Mouse (Mus musculus) heart, embryonic 12.5 days (tissue): ENCODE measurements around the gene Trappc3. TPM values are rescaled to one million over a fixed set of nuclear protein-coding genes. Genes with fewer than 3 reads are reported as not detected.

Source experiments
- ATAC-seq: fragments of 200-750 bp; cut with Nextera tagmentation; 2 replicates; pipeline ENCODE4 v1.8.0; 2017; ENCODE audit warnings: moderate TSS enrichment, moderate library complexity; ENCODE audit not compliant: insufficient number of reproducible peaks, low FRiP score
- H3K27ac ChIP-seq: fragments of 300-500 bp; sonication (generic); 2 replicates; pipeline ENCODE4 v1.5.1; 2016; ENCODE audit warnings: mild to moderate bottlenecking, moderate library complexity; ENCODE audit not compliant: poor library complexity, severe bottlenecking
- H3K27me3 ChIP-seq: fragments of 300-500 bp; sonication (generic); replicated peaks from 2 replicates; pipeline ENCODE4 v1.6.1; 2016; ENCODE audit warnings: mild to moderate bottlenecking, moderate library complexity
- H3K36me3 ChIP-seq: fragments of 300-500 bp; sonication (generic); 2 replicates; pipeline ENCODE4 v1.6.1; 2016; ENCODE audit warnings: mild to moderate bottlenecking, moderate library complexity
- H3K4me1 ChIP-seq: fragments of 300-500 bp; sonication (generic); replicated peaks from 2 replicates; pipeline ENCODE4 v1.6.1; 2016; ENCODE audit warnings: mild to moderate bottlenecking
- H3K4me2 ChIP-seq: fragments of 300-500 bp; sonication (generic); 2 replicates; pipeline ENCODE4 v1.6.1; 2016; ENCODE audit warnings: mild to moderate bottlenecking, moderate library complexity
- H3K4me3 ChIP-seq: fragments of 300-500 bp; sonication (generic); 2 replicates; pipeline ENCODE4 v1.5.1; 2016; ENCODE audit warnings: mild to moderate bottlenecking
- H3K9ac ChIP-seq: fragments of 300-500 bp; sonication (generic); 2 replicates; pipeline ENCODE4 v1.6.1; 2016; ENCODE audit warnings: mild to moderate bottlenecking, moderate library complexity
- H3K9me3 ChIP-seq: fragments of 300-500 bp; sonication (generic); replicated peaks from 2 replicates; pipeline ENCODE4 v1.6.1; 2016; ENCODE audit warnings: mild to moderate bottlenecking, moderate library complexity
- WGBS: fragments of 180-500 bp; shearing (Covaris S2); methylation state at CpG from one replicate; pipeline ENCODE4 v1.1.7; 2016; 5-methylcytosine and 5-hydroxymethylcytosine counted together
- polyA plus RNA-seq: library from polyadenylated mRNA; unstranded; fragments of >200 nt; fragmentation: Nextera tagmentation; extraction: Ambion mirVana; gene quantifications from 2 replicates; pipeline ENCODE4 v1.2.1, GENCODE M21; 2016

Gene Trappc3
- polyA plus RNA-seq, 1 experiment from 2014 or later, result 68.0 TPM

GRCm38 (mm10) chr4:126260520-126261201 is 1.5 kb upstream of the Trappc3 start:
- 2% methylated on average over 10 of the region's 10 CpGs for WGBS
- H3K9ac ChIP-seq, result peak overlapping the region; percentile 64
- ATAC-seq, result peak; percentile 78

GRCm38 (mm10) chr4:126261266-126261665 is 859 bp upstream of the Trappc3 start:
- peak overlapping the region; percentile 93 for H3K27ac ChIP-seq
- no peaks in the 10 kb centered on the region for H3K27me3 ChIP-seq
- ATAC-seq, result no peak
- H3K4me2 ChIP-seq, result peak overlapping the region; percentile 56
- 47% methylated on average over 6 of the region's 6 CpGs for WGBS
- H3K36me3 ChIP-seq, result no peaks in the 10 kb centered on the region
- H3K4me3 ChIP-seq, result no peak overlapping the region
- peak overlapping the region; percentile 64 for H3K9ac ChIP-seq
- H3K9me3 ChIP-seq, result no peaks in the 10 kb centered on the region
- H3K4me1 ChIP-seq, result peaks cover 55% of the 10 kb centered on the region

More at GRCm38 (mm10) chr4:126260520-126261201, 1.5 kb upstream of the Trappc3 start:
- Histone ChIP-seq H3K4me1 (peaks cover 55% of the 10 kb centered on the region), H3K9me3 (no peaks in the 10 kb centered on the region), H3K27me3 (no peaks in the 10 kb centered on the region), H3K4me2 (peak overlapping the region; percentile 56), H3K4me3 (peak overlapping the region; percentile 18; the same call in 1 of the 2 replicates), H3K36me3 (no peaks in the 10 kb centered on the region), H3K27ac (peak overlapping the region; percentile 93)

DNA sequence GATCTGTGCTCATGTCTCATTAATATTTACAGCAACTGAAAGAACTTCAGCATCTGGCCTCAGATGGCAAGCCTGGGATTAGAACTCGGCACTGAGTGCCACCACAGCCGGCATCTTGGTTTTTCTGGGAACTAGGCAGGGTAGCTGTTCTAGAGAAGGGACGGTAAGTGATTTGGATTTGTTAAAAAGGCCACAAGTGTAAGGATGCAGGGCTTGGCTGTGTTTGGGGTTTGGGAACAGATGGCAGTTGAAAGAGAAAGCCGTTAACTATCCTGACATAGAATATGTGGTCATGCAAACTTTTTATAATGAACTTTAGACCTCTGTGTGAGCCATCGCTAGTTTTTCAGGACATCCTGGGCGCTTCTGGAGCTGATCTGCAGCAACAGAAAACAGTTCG is 450 bp upstream of the Trappc3 start:
- WGBS, result 49% methylated on average over 7 of the region's 7 CpGs
- Histone ChIP-seq H3K4me2 (peak overlapping the region; percentile 26), H3K27ac (peak overlapping the region; percentile 17; the same call in 1 of the 2 replicates), H3K9me3 (no peaks in the 10 kb centered on the region), H3K4me1 (peaks cover 55% of the 10 kb centered on the region), H3K9ac (peak overlapping the region; percentile 64), H3K4me3 (no peak overlapping the region), H3K36me3 (no peaks in the 10 kb centered on the region), H3K27me3 (no peaks in the 10 kb centered on the region)
- no peak for ATAC-seq

DNA sequence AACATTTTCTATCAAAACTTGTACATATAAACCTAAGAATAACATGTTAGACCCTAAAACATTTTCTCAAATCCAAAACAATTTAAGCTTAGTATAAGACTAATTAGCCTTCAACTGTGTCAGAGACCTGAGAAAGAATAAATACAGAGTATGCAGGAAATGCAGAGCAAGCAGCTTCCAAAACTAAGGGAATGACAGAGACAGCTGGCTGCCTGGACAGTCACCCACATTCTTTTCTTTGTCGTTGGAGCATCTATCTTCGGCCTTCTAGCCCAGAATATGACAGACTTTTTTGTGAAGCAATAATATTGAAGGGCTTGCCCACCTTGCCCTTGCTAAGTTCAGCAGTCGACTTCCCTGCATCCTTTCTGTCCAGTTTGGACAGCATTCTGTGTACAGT is 7.2 kb downstream of the Trappc3 start:
- no peak overlapping the region for H3K9ac ChIP-seq
- no peaks in the 10 kb centered on the region for H3K9me3 ChIP-seq
- H3K4me3 ChIP-seq, result no peak overlapping the region
- no peaks in the 10 kb centered on the region for H3K4me1 ChIP-seq
- H3K4me2 ChIP-seq, result no peak overlapping the region
- peaks cover 23% of the 10 kb centered on the region for H3K36me3 ChIP-seq
- H3K27me3 ChIP-seq, result no peaks in the 10 kb centered on the region
- ATAC-seq, result no peak
- 71% methylated on average over 3 of the region's 3 CpGs for WGBS
- no peak overlapping the region for H3K27ac ChIP-seq

- no peaks in the 10 kb centered on the region; the same call in none of the 2 replicates for H3K4me1 ChIP-seq
- H3K36me3 ChIP-seq, result peaks cover 35% of the 10 kb centered on the region
- WGBS, result 73% methylated on average over 13 of the region's 13 CpGs
- H3K9ac ChIP-seq, result no peak overlapping the region
- no peak for ATAC-seq
- H3K4me2 ChIP-seq, result no peak overlapping the region
- H3K27ac ChIP-seq, result no peak overlapping the region
- no peaks in the 10 kb centered on the region for H3K9me3 ChIP-seq
- H3K4me3 ChIP-seq, result no peak overlapping the region
- no peaks in the 10 kb centered on the region for H3K27me3 ChIP-seq
These were observed 11.6 kb downstream of the Trappc3 start for GRCm38 (mm10) chr4:126273753-126274152.

DNA sequence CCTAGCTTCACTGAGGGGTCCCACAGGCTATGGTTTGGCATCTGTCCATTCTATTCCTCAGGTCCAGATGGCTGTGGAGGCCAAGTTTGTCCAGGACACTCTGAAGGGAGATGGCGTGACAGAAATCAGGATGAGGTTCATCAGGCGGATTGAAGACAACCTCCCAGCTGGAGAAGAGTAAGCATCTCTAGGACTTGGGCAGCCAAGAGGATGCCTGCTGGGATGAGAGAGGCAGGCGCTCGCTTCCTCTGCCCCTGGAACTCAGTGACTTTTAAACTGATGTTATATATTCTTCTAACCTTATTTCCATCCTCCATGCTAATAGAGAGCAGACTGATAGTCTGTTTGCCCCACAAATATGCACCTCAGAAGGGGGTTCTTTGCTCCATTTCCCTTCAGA is 13.0 kb downstream of the Trappc3 start:
- H3K9ac ChIP-seq, result no peak overlapping the region
- WGBS, result 85% methylated on average over 4 of the region's 4 CpGs
- 0 out of 2 replicates have a peak, but pooled peaks cover 3% of the 10 kb centered on the region for H3K27me3 ChIP-seq
- no peak overlapping the region for H3K4me2 ChIP-seq
- H3K4me1 ChIP-seq, result no peaks in the 10 kb centered on the region; the same call in none of the 2 replicates
- H3K27ac ChIP-seq, result no peak overlapping the region
- H3K4me3 ChIP-seq, result no peak overlapping the region
- peaks cover 35% of the 10 kb centered on the region for H3K36me3 ChIP-seq
- no peak for ATAC-seq
- no peaks in the 10 kb centered on the region for H3K9me3 ChIP-seq

DNA sequence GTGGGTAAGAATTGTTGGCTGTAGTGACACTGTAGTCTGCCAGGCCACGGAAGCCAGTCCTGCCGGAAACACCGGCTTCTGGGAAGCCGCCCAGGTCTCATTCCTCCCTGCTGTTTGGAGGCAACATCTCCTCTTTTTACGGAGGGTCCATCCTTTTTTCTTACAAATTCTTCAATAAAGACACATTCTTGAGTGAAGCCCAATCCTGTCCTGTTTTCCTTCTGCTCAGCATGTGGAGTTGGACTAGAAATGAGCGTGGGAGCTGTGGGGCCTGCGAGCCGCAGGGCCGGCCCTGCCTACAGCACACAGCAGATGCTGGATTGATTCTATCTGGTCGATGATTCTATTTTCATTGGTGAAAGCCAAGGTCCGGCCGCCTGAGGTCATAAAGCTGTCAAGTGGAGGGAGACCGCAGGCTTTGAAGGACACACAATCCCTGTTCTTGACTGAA is 13.6 kb downstream of the Trappc3 start:
- Histone ChIP-seq H3K9ac (no peak overlapping the region), H3K27ac (no peak overlapping the region), H3K27me3 (peaks cover 5% of the 10 kb centered on the region; the same call in 1 of the 2 replicates), H3K4me1 (no peaks in the 10 kb centered on the region; the same call in none of the 2 replicates), H3K36me3 (peaks cover 35% of the 10 kb centered on the region), H3K4me3 (no peak overlapping the region), H3K9me3 (no peaks in the 10 kb centered on the region), H3K4me2 (no peak overlapping the region)
- WGBS, result 89% methylated on average over 13 of the region's 13 CpGs
- ATAC-seq, result no peak

- Histone ChIP-seq H3K36me3 (peaks cover 25% of the 10 kb centered on the region), H3K9ac (no peak overlapping the region), H3K27ac (no peak overlapping the region), H3K4me2 (peak overlapping the region; percentile 59), H3K9me3 (no peaks in the 10 kb centered on the region), H3K4me1 (no peaks in the 10 kb centered on the region; the same call in none of the 2 replicates), H3K4me3 (peak overlapping the region; percentile 23; the same call in 1 of the 2 replicates), H3K27me3 (peaks cover 15% of the 10 kb centered on the region)
- 6% methylated on average over 13 of the region's 13 CpGs for WGBS
- ATAC-seq, result no peak
These were observed 15.9 kb downstream of the Trappc3 start for GRCm38 (mm10) chr4:126277906-126278564.

- H3K36me3 ChIP-seq, result peaks cover 20% of the 10 kb centered on the region
- H3K4me2 ChIP-seq, result peak overlapping the region; percentile 59; the same call in 1 of the 2 replicates
- H3K27ac ChIP-seq, result no peak overlapping the region
- no peaks in the 10 kb centered on the region for H3K9me3 ChIP-seq
- no peak overlapping the region for H3K4me3 ChIP-seq
- H3K9ac ChIP-seq, result no peak overlapping the region
- no peak for ATAC-seq
- peaks cover 20% of the 10 kb centered on the region for H3K27me3 ChIP-seq
- H3K4me1 ChIP-seq, result no peaks in the 10 kb centered on the region; the same call in none of the 2 replicates
- WGBS, result 34% methylated on average over 9 of the region's 9 CpGs
These were observed 16.4 kb downstream of the Trappc3 start for GRCm38 (mm10) chr4:126278565-126278915.

- H3K36me3 ChIP-seq, result peaks cover 16% of the 10 kb centered on the region
- 66% methylated on average over 9 of the region's 9 CpGs for WGBS
- ATAC-seq, result no peak
- H3K9ac ChIP-seq, result no peak overlapping the region
- peaks cover 24% of the 10 kb centered on the region for H3K27me3 ChIP-seq
- no peak overlapping the region for H3K27ac ChIP-seq
- no peaks in the 10 kb centered on the region for H3K9me3 ChIP-seq
- no peaks in the 10 kb centered on the region; the same call in none of the 2 replicates for H3K4me1 ChIP-seq
- no peak overlapping the region for H3K4me3 ChIP-seq
- H3K4me2 ChIP-seq, result no peak overlapping the region
These were observed 16.8 kb downstream of the Trappc3 start for GRCm38 (mm10) chr4:126278961-126279360.

- Histone ChIP-seq H3K4me3 (no peak overlapping the region), H3K9me3 (peaks cover 6% of the 10 kb centered on the region), H3K9ac (no peak overlapping the region), H3K27me3 (peaks cover 48% of the 10 kb centered on the region), H3K4me2 (no peak overlapping the region), H3K27ac (no peak overlapping the region), H3K36me3 (no peaks in the 10 kb centered on the region), H3K4me1 (peaks cover 6% of the 10 kb centered on the region)
- whole genome bisulfite sequencing, result 63% methylated on average over 9 of the region's 9 CpGs
- ATAC-seq, result no peak
These were observed 19.6 kb downstream of the Trappc3 start for GRCm38 (mm10) chr4:126281706-126282105.
